Mouse (Mus musculus): ENCODE data around the gene Egfem1. TPM values are rescaled to one million over a fixed set of nuclear protein-coding genes. Genes with fewer than 3 reads are reported as not detected.

Egfem1 gene
- total RNA-seq, 1 experiment from 2014 or later: not detected

GRCm38 (mm10) chr3:29222414-29222813 lies 140.6 kb downstream of the Egfem1 start:
- ATAC-seq (replicated peaks in 1 of 2; ENCODE audit: insufficient read depth in 1 of 2, low FRiP score in 2 of 2, low TSS enrichment in 1 of 2, low read depth in 1 of 2, poor library complexity in 2 of 2, severe bottlenecking in 2 of 2): no peak

DNA sequence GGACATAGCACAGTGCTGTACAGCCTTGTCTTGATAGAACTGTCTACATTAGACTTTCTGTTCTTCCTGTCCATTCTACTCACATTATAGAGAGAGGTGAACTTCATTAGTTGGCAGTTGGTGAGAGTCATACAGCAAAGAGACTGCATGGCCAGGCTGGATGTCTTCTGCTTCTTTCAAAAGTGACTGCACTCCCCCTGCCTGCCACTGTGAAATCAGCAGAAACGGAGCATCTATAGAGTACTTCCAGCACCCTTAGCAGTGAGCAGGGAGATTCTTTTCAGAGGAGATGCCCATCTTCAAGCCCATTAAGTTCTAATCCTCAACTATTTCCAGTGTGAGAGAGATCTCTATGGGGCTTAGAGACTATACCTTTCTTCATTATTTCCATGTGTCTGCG lies 147.9 kb downstream of the Egfem1 start:
- ATAC-seq (replicated peaks in 1 of 2; ENCODE audit: insufficient read depth in 1 of 2, low FRiP score in 2 of 2, low TSS enrichment in 1 of 2, low read depth in 1 of 2, poor library complexity in 2 of 2, severe bottlenecking in 2 of 2): no peak

DNA sequence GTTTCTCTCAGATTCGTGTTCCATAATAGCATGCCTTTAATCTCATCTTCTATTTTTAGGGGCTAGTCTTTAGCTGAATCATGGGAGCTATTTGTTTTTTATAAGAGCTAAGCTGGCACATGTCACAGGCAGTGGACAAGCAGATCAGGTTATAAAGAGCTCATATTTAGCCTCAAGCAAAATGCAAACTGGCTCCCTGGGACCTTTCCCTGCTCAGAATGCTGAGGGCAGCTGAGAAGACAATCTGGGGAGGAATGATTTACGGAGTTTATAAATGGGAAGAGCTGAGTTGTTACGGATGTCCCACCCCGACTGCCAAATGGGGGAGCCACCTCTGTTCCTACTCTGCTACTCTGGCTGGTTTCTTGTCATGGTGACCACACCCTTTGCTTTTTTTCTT lies 153.7 kb downstream of the Egfem1 start:
- no peak for ATAC-seq (replicated peaks in 1 of 2; ENCODE audit: insufficient read depth in 1 of 2, low FRiP score in 2 of 2, low TSS enrichment in 1 of 2, low read depth in 1 of 2, poor library complexity in 2 of 2, severe bottlenecking in 2 of 2)

DNA sequence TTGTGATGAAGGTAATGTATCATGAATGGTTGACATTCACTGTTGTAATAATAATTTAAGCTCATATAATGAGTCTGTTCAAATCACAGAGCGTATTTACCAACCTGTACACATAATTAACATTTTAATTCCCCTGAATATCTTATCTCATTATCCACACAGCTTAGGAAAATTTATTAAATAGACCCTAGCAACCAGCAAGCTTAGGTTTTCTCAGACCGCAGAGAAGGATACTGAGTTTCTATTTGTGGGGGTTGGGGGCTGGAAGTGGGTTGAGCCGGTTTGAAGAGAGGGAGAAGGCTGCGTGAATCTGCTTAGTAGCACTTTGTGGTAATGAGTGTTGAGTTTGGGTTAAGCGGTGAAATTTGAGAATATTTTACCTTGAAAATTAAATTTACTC lies 154.7 kb downstream of the Egfem1 start:
- no peak for ATAC-seq (replicated peaks in 1 of 2; ENCODE audit: insufficient read depth in 1 of 2, low FRiP score in 2 of 2, low TSS enrichment in 1 of 2, low read depth in 1 of 2, poor library complexity in 2 of 2, severe bottlenecking in 2 of 2)

DNA sequence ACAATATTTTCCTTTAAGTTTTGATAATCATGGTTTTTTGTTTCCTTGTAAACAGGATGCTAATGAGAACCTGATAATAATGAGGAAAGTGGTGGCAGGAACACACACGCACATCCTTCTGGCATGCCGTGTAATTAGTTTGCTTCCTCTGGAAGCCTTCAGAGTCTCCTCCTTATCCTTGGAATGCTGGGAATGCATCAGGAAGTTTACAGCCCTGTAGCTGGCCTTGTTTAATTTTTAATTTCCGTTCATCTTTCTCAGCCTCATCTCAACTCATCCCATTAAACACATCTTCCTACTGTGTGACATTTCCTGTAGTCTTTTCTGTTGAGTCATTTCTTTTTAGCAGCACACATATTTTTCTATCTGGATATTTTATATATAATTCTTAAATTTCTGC lies 161.8 kb downstream of the Egfem1 start:
- no peak for ATAC-seq (replicated peaks in 1 of 2; ENCODE audit: insufficient read depth in 1 of 2, low FRiP score in 2 of 2, low TSS enrichment in 1 of 2, low read depth in 1 of 2, poor library complexity in 2 of 2, severe bottlenecking in 2 of 2)

GRCm38 (mm10) chr3:29291633-29292032 lies 209.8 kb downstream of the Egfem1 start:
- ATAC-seq (replicated peaks in 1 of 2; ENCODE audit: insufficient read depth in 1 of 2, low FRiP score in 2 of 2, low TSS enrichment in 1 of 2, low read depth in 1 of 2, poor library complexity in 2 of 2, severe bottlenecking in 2 of 2): no peak

GRCm38 (mm10) chr3:29292251-29292650 lies 210.4 kb downstream of the Egfem1 start:
- ATAC-seq (replicated peaks in 1 of 2; ENCODE audit: insufficient read depth in 1 of 2, low FRiP score in 2 of 2, low TSS enrichment in 1 of 2, low read depth in 1 of 2, poor library complexity in 2 of 2, severe bottlenecking in 2 of 2): no peak

- ATAC-seq (replicated peaks in 1 of 2; ENCODE audit: insufficient read depth in 1 of 2, low FRiP score in 2 of 2, low TSS enrichment in 1 of 2, low read depth in 1 of 2, poor library complexity in 2 of 2, severe bottlenecking in 2 of 2): no peak
These were observed 211.4 kb downstream of the Egfem1 start for GRCm38 (mm10) chr3:29293230-29293629.

GRCm38 (mm10) chr3:29342223-29342791 lies 260.5 kb downstream of the Egfem1 start:
- ATAC-seq (replicated peaks in 1 of 2; ENCODE audit: insufficient read depth in 1 of 2, low FRiP score in 2 of 2, low TSS enrichment in 1 of 2, low read depth in 1 of 2, poor library complexity in 2 of 2, severe bottlenecking in 2 of 2): no peak

DNA sequence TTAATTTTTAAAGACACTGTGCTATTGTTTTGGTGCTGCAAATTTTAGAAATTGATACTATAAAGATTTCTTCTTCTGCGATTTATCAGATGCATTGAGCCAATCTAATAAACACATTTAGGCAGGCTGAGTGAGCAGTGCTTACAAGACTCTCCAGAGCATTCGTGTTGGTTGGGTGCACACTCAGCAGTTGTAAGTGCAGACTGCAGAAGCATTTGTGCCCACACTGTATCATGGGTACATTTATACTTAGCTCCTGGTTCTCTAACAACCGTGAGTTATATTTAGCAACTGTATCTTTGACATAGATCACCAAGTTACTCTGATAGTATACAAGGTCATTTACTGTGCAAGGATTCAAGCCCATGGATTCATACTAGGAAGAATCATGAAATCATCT lies 264.0 kb downstream of the Egfem1 start:
- ATAC-seq (replicated peaks in 1 of 2; ENCODE audit: insufficient read depth in 1 of 2, low FRiP score in 2 of 2, low TSS enrichment in 1 of 2, low read depth in 1 of 2, poor library complexity in 2 of 2, severe bottlenecking in 2 of 2): no peak

DNA sequence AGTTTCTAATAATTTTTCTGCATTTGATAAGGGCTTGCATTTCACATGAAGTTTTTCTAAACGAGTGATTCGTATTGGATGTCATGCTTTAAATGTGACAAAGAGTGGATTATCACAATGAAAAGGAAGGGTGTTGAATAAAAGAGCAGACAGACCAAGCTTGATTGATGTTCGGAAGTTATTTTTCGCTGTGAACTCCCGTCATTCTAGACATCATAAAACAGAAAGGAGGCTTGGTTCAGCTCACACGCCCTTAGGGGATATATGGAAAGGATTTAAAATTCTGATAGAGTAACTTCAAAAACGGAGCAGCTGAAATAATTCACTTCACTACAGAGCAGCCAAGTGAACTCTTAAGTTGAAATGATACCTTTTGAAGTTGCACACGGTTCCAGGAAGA lies 285.1 kb downstream of the Egfem1 start:
- ATAC-seq (replicated peaks in 1 of 2; ENCODE audit: insufficient read depth in 1 of 2, low FRiP score in 2 of 2, low TSS enrichment in 1 of 2, low read depth in 1 of 2, poor library complexity in 2 of 2, severe bottlenecking in 2 of 2): no peak

DNA sequence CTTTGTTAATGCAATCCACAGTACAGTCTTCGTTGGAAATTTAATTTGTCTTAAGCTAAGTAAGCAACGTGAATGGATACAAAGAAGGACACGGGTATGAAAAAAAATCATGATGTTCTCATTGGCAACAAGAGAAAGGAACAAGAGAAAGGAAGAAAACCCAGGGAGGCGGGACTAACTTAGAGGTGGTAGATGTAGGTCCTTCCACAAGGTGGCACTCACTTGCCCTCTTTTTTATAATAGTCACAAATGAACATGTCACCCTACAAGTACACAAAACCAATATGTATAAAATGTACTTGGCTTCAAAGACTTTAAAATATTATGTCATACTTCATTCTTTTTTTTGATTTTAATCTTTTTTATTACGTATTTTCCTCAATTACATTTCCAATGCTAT lies 288.7 kb downstream of the Egfem1 start:
- peak in 1 of 2 experiments; percentile 27; a peak in 1 of 4 replicates for ATAC-seq (replicated peaks in 1 of 2; ENCODE audit: insufficient read depth in 1 of 2, low FRiP score in 2 of 2, low TSS enrichment in 1 of 2, low read depth in 1 of 2, poor library complexity in 2 of 2, severe bottlenecking in 2 of 2)

GRCm38 (mm10) chr3:29381255-29381654 lies 299.4 kb downstream of the Egfem1 start:
- no peak for ATAC-seq (replicated peaks in 1 of 2; ENCODE audit: insufficient read depth in 1 of 2, low FRiP score in 2 of 2, low TSS enrichment in 1 of 2, low read depth in 1 of 2, poor library complexity in 2 of 2, severe bottlenecking in 2 of 2)

- ATAC-seq (replicated peaks in 1 of 2; ENCODE audit: insufficient read depth in 1 of 2, low FRiP score in 2 of 2, low TSS enrichment in 1 of 2, low read depth in 1 of 2, poor library complexity in 2 of 2, severe bottlenecking in 2 of 2): no peak
These were observed 317.2 kb downstream of the Egfem1 start for GRCm38 (mm10) chr3:29399064-29399463.

DNA sequence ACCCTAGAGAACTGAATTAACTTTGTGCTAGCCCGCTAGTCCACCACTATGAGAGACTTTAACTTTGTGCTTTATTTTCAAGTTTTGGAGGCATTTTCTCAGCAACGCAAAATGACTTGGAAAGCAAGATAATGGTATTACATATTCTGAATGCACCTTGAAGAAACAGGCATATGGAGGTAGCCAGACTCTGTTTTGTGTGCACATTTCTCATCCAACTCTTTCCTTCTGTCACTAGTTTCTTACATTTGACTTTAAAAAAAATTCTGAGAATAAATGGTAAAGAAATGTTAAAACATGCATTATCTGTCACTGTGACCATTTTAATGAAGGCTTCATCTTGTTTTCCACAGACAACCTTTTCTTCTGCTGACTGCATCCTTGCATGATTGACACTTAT lies 339.8 kb downstream of the Egfem1 start:
- no peak for ATAC-seq (replicated peaks in 1 of 2; ENCODE audit: insufficient read depth in 1 of 2, low FRiP score in 2 of 2, low TSS enrichment in 1 of 2, low read depth in 1 of 2, poor library complexity in 2 of 2, severe bottlenecking in 2 of 2)

GRCm38 (mm10) chr3:29432109-29433091 lies 350.6 kb downstream of the Egfem1 start:
- ATAC-seq (replicated peaks in 1 of 2; ENCODE audit: insufficient read depth in 1 of 2, low FRiP score in 2 of 2, low TSS enrichment in 1 of 2, low read depth in 1 of 2, poor library complexity in 2 of 2, severe bottlenecking in 2 of 2): no peak

DNA sequence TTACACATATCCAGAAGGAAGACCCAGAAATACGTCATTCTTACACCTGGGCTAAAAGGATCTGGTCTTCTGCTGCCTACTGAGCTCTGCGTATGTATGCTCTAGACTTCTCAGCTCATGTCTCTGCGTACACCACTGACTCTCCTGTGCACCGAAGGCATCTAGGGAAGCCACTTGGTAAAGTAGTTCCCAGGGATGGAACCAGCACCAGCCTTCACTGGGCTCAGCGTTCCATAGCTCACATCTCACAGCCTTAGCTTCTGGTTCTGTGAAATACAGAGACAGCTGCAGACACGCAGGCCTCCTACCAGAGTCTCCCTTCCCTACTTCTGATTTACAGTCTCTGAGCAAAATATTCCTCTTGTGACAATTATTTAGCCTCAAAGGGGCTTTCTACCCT lies 361.2 kb downstream of the Egfem1 start:
- ATAC-seq (replicated peaks in 1 of 2; ENCODE audit: insufficient read depth in 1 of 2, low FRiP score in 2 of 2, low TSS enrichment in 1 of 2, low read depth in 1 of 2, poor library complexity in 2 of 2, severe bottlenecking in 2 of 2): no peak

- no peak for ATAC-seq (replicated peaks in 1 of 2; ENCODE audit: insufficient read depth in 1 of 2, low FRiP score in 2 of 2, low TSS enrichment in 1 of 2, low read depth in 1 of 2, poor library complexity in 2 of 2, severe bottlenecking in 2 of 2)
These were observed 362.8 kb downstream of the Egfem1 start for GRCm38 (mm10) chr3:29444661-29445060.

DNA sequence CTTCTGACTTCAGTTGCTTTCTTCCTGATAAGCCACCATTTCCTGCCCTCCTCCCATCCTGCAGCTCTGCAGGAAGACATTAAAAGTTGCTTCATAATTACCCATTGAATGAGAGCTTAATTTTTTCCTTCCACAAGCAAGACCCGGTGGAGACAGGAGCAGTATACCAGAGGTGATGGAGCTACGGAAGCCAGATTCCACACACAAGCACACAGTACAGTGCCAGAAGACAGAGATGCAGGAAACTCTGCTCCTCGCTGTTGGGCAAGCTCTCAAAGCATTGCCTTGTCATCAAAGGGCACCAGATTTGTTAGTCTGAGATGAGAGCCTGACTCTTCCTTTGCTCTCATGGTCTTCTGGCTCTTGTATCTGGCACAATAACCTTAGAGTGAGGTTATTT lies 364.3 kb downstream of the Egfem1 start:
- no peak for ATAC-seq (replicated peaks in 1 of 2; ENCODE audit: insufficient read depth in 1 of 2, low FRiP score in 2 of 2, low TSS enrichment in 1 of 2, low read depth in 1 of 2, poor library complexity in 2 of 2, severe bottlenecking in 2 of 2)

All from hematopoietic stem cell, adult 5-6 weeks (primary cell).